Mouse (Mus musculus): ENCODE results near the gene Ptprg. TPM values are rescaled to one million over a fixed set of nuclear protein-coding genes. Genes with fewer than 3 reads are reported as not detected.

Ptprg gene
- polyA plus RNA-seq, 2 experiments, result 0.69 to 1.4 TPM

- no peaks in the 10 kb centered on the region for H3K36me3 ChIP-seq (replicated peaks; ENCODE audit: control insufficient read depth, insufficient read depth, low read depth)
- no peak for TF ChIP-seq CTCF (IDR thresholded peaks at IDR 0.05; ENCODE audit: low read depth)
- no peak for TF ChIP-seq EP300 (IDR thresholded peaks at IDR 0.05; ENCODE audit: low read depth)
- H3K4me1 ChIP-seq (replicated peaks; ENCODE audit: control insufficient read depth in 2 of 2, insufficient read depth in 2 of 2, low read length in 1 of 2), result no peaks in the 10 kb centered on the region; a peak in 1 of 4 replicates
- H3K4me2 ChIP-seq (ENCODE audit: low read depth), result no peak overlapping the region
- ATAC-seq (ENCODE audit: insufficient read depth) (no peak), DNase-seq (ENCODE audit: low read depth in 3 of 3, low spot score in 3 of 3) (no peak)
- no peak overlapping the region for H3K27ac ChIP-seq
- no peak overlapping the region for H3K9ac ChIP-seq (replicated peaks)
- no peaks in the 10 kb centered on the region for H3K27me3 ChIP-seq (ENCODE audit: control insufficient read depth, insufficient read depth, low read length)
- H3K4me3 ChIP-seq (ENCODE audit: insufficient read depth in 1 of 2, low read depth in 2 of 2, low read length in 2 of 2), result no peak overlapping the region
- H3K9me3 ChIP-seq (ENCODE audit: control insufficient read depth, low read length), result no peaks in the 10 kb centered on the region
- 41% methylated on average over 1 of the region's 1 CpGs for WGBS (ENCODE audit: insufficient replicate concordance)
Measured at GRCm38 (mm10) chr14:11579950-11580349, 26.6 kb downstream of the Ptprg start.

- Histone ChIP-seq H3K4me3 (ENCODE audit: insufficient read depth in 1 of 2, low read depth in 2 of 2, low read length in 2 of 2) (no peak overlapping the region), H3K27ac (no peak overlapping the region), H3K9ac (replicated peaks) (no peak overlapping the region), H3K27me3 (ENCODE audit: control insufficient read depth, insufficient read depth, low read length) (no peaks in the 10 kb centered on the region), H3K9me3 (ENCODE audit: control insufficient read depth, low read length) (no peaks in the 10 kb centered on the region), H3K4me2 (ENCODE audit: low read depth) (no peak overlapping the region), H3K4me1 (replicated peaks; ENCODE audit: control insufficient read depth in 2 of 2, insufficient read depth in 2 of 2, low read length in 1 of 2) (no peaks in the 10 kb centered on the region; a peak in 1 of 4 replicates), H3K36me3 (replicated peaks; ENCODE audit: control insufficient read depth, insufficient read depth, low read depth) (no peaks in the 10 kb centered on the region)
- WGBS (ENCODE audit: insufficient replicate concordance), result 71% methylated on average over 6 of the region's 6 CpGs
- no peak for ATAC-seq (ENCODE audit: insufficient read depth)
- no peak for DNase-seq (ENCODE audit: low read depth in 3 of 3, low spot score in 3 of 3)
- TF ChIP-seq EP300 (IDR thresholded peaks at IDR 0.05; ENCODE audit: low read depth), result no peak
Measured at GRCm38 (mm10) chr14:11584263-11584662, 30.9 kb downstream of the Ptprg start.

- Histone ChIP-seq H3K9ac (replicated peaks) (no peak overlapping the region), H3K9me3 (ENCODE audit: control insufficient read depth, low read length) (no peaks in the 10 kb centered on the region), H3K27me3 (ENCODE audit: control insufficient read depth, insufficient read depth, low read length) (no peaks in the 10 kb centered on the region), H3K27ac (no peak overlapping the region), H3K36me3 (replicated peaks; ENCODE audit: control insufficient read depth, insufficient read depth, low read depth) (no peaks in the 10 kb centered on the region), H3K4me2 (ENCODE audit: low read depth) (no peak overlapping the region), H3K4me3 (ENCODE audit: insufficient read depth in 1 of 2, low read depth in 2 of 2, low read length in 2 of 2) (no peak overlapping the region), H3K4me1 (replicated peaks; ENCODE audit: control insufficient read depth in 2 of 2, insufficient read depth in 2 of 2, low read length in 1 of 2) (no peaks in the 10 kb centered on the region; a peak in 1 of 4 replicates)
- no peak for ATAC-seq (ENCODE audit: insufficient read depth)
- DNase-seq (ENCODE audit: low read depth in 3 of 3, low spot score in 3 of 3), result no peak
- TF ChIP-seq EP300 (IDR thresholded peaks at IDR 0.05; ENCODE audit: low read depth) (no peak), CTCF (IDR thresholded peaks at IDR 0.05; ENCODE audit: low read depth) (no peak)
- WGBS (ENCODE audit: insufficient replicate concordance), result 35% methylated on average over 5 of the region's 5 CpGs
Measured at GRCm38 (mm10) chr14:11584929-11585633, 31.7 kb downstream of the Ptprg start.

- no peak overlapping the region for H3K27ac ChIP-seq
- H3K9me3 ChIP-seq (ENCODE audit: control insufficient read depth, low read length), result no peaks in the 10 kb centered on the region
- H3K4me3 ChIP-seq (ENCODE audit: insufficient read depth in 1 of 2, low read depth in 2 of 2, low read length in 2 of 2), result no peak overlapping the region
- no peak for TF ChIP-seq CTCF (IDR thresholded peaks at IDR 0.05; ENCODE audit: low read depth)
- TF ChIP-seq EP300 (IDR thresholded peaks at IDR 0.05; ENCODE audit: low read depth), result no peak
- DNase-seq (ENCODE audit: low read depth in 3 of 3, low spot score in 3 of 3), result no peak
- no peaks in the 10 kb centered on the region for H3K36me3 ChIP-seq (replicated peaks; ENCODE audit: control insufficient read depth, insufficient read depth, low read depth)
- H3K4me2 ChIP-seq (ENCODE audit: low read depth), result no peak overlapping the region
- no peak overlapping the region for H3K9ac ChIP-seq (replicated peaks)
- WGBS (ENCODE audit: insufficient replicate concordance), result 74% methylated on average over 8 of the region's 8 CpGs
- ATAC-seq (ENCODE audit: insufficient read depth), result no peak
- H3K4me1 ChIP-seq (replicated peaks; ENCODE audit: control insufficient read depth in 2 of 2, insufficient read depth in 2 of 2, low read length in 1 of 2), result no peaks in the 10 kb centered on the region
- H3K27me3 ChIP-seq (ENCODE audit: control insufficient read depth, insufficient read depth, low read length), result no peaks in the 10 kb centered on the region
Measured at GRCm38 (mm10) chr14:11590387-11590786, 37.1 kb downstream of the Ptprg start.

GRCm38 (mm10) chr14:11592650-11593049, 39.3 kb downstream of the Ptprg start:
- WGBS (ENCODE audit: insufficient replicate concordance), result 49% methylated on average over 2 of the region's 2 CpGs
- H3K9me3 ChIP-seq (ENCODE audit: control insufficient read depth, low read length), result no peaks in the 10 kb centered on the region
- ATAC-seq (ENCODE audit: insufficient read depth), result no peak
- H3K27ac ChIP-seq, result no peak overlapping the region
- H3K27me3 ChIP-seq (ENCODE audit: control insufficient read depth, insufficient read depth, low read length), result no peaks in the 10 kb centered on the region
- no peak overlapping the region for H3K4me3 ChIP-seq (ENCODE audit: insufficient read depth in 1 of 2, low read depth in 2 of 2, low read length in 2 of 2)
- H3K9ac ChIP-seq (replicated peaks), result no peak overlapping the region
- no peaks in the 10 kb centered on the region for H3K4me1 ChIP-seq (replicated peaks; ENCODE audit: control insufficient read depth in 2 of 2, insufficient read depth in 2 of 2, low read length in 1 of 2)
- H3K4me2 ChIP-seq (ENCODE audit: low read depth), result no peak overlapping the region
- no peaks in the 10 kb centered on the region for H3K36me3 ChIP-seq (replicated peaks; ENCODE audit: control insufficient read depth, insufficient read depth, low read depth)
- TF ChIP-seq EP300 (IDR thresholded peaks at IDR 0.05; ENCODE audit: low read depth) (no peak), CTCF (IDR thresholded peaks at IDR 0.05; ENCODE audit: low read depth) (no peak)
- DNase-seq (ENCODE audit: low read depth in 3 of 3, low spot score in 3 of 3), result no peak
